Mouse (Mus musculus) erythroid progenitor cell, adult 5-6 weeks (primary cell): ENCODE measurements around the gene Psmd5. TPM values are rescaled to one million over a fixed set of nuclear protein-coding genes. Genes with fewer than 3 reads are reported as not detected.

Experiments used
- ATAC-seq: replicated peaks from 2 replicates; pipeline ENCODE4 v1.8.0; 2016; ENCODE audit warnings: moderate number of reproducible peaks, mild to moderate bottlenecking, moderate TSS enrichment, inconsistent platforms; ENCODE audit not compliant: poor library complexity, low FRiP score, severe bottlenecking
- total RNA-seq, 2 experiments: library from RNA; stranded (forward) in 1 of 2; stranded (reverse) in 1 of 2; fragments of 150-400 nt in 1 of 2; fragments of 186-747, 209-891 nt in 1 of 2; gene quantifications; 2 replicates each; pipeline versions ENCODE4 v1.2.3 to v1.2.4; 2015 to 2017; ENCODE audit warnings: low replicate concordance in 2 of 2

Gene Psmd5
- 56.6 and 66.0 TPM in 2 replicates for total RNA-seq (2015; ENCODE audit: low replicate concordance)
- total RNA-seq (2017; ENCODE audit: low replicate concordance), result 37.2 and 65.2 TPM in 2 replicates

- no peak for ATAC-seq
Measured at GRCm38 (mm10) chr2:34874816-34875345, at the start of gene Psmd5. Gene Psmd5, minus strand, starts transcription at chr2:34874968.

GRCm38 (mm10) chr2:34922729-34923128 is 48.0 kb upstream of the Psmd5 start:
- no peak for ATAC-seq

- ATAC-seq, result no peak
Measured at GRCm38 (mm10) chr2:34920144-34920543, 45.4 kb upstream of the Psmd5 start.

- ATAC-seq, result no peak
Measured at GRCm38 (mm10) chr2:34915103-34915502, 40.3 kb upstream of the Psmd5 start.

GRCm38 (mm10) chr2:34914823-34915082 is 40.0 kb upstream of the Psmd5 start:
- ATAC-seq, result no peak

GRCm38 (mm10) chr2:34914069-34914822 is 39.5 kb upstream of the Psmd5 start:
- no peak for ATAC-seq

- ATAC-seq, result no peak
Measured at GRCm38 (mm10) chr2:34913218-34914068, 38.7 kb upstream of the Psmd5 start, which contains the start of gene Phf19. Gene Phf19, minus strand, starts transcription at chr2:34914026.

GRCm38 (mm10) chr2:34912613-34913012 is 37.8 kb upstream of the Psmd5 start:
- ATAC-seq, result no peak

GRCm38 (mm10) chr2:34911871-34912270 is 37.1 kb upstream of the Psmd5 start:
- no peak for ATAC-seq

GRCm38 (mm10) chr2:34909719-34910118 is 35.0 kb upstream of the Psmd5 start:
- no peak for ATAC-seq

GRCm38 (mm10) chr2:34906861-34907604 is 32.3 kb upstream of the Psmd5 start:
- ATAC-seq, result no peak

GRCm38 (mm10) chr2:34906426-34906825 is 31.7 kb upstream of the Psmd5 start:
- ATAC-seq, result no peak

- ATAC-seq, result peak; percentile 89
Measured at GRCm38 (mm10) chr2:34904849-34905542, 30.2 kb upstream of the Psmd5 start.

- ATAC-seq, result no peak
Measured at GRCm38 (mm10) chr2:34903652-34904405, 29.1 kb upstream of the Psmd5 start.

GRCm38 (mm10) chr2:34903191-34903590 is 28.4 kb upstream of the Psmd5 start:
- no peak for ATAC-seq

GRCm38 (mm10) chr2:34902731-34903130 is 28.0 kb upstream of the Psmd5 start:
- no peak for ATAC-seq

- no peak for ATAC-seq
Measured at GRCm38 (mm10) chr2:34901726-34902125, 27.0 kb upstream of the Psmd5 start.

- no peak for ATAC-seq
Measured at GRCm38 (mm10) chr2:34900412-34900811, 25.6 kb upstream of the Psmd5 start.

GRCm38 (mm10) chr2:34899682-34900081 is 24.9 kb upstream of the Psmd5 start:
- no peak for ATAC-seq
